Mouse (Mus musculus) mouse trophoblast stem cell (cell line): Measurements from ENCODE around the gene Cd3d.

ENCODE experiments used
- in situ Hi-C, 2 experiments: fragments of 300-500 bp; cut with MseI, MboI; formaldehyde crosslinking; loops; 2 replicates in 1 of 2; 3 replicates in 1 of 2; pipeline ENCODE4 v1.15.1; 2025

Cd3d gene

GRCm38 (mm10) chr9:44993268-44993667 is 11.7 kb downstream of the Cd3d start:
- in situ Hi-C loops: no loop called here

GRCm38 (mm10) chr9:44994962-44995361 is 13.4 kb downstream of the Cd3d start:
- in situ Hi-C loops: no loop called here

GRCm38 (mm10) chr9:44996590-44996989 is 15.0 kb downstream of the Cd3d start:
- in situ Hi-C loops: no loop called here

GRCm38 (mm10) chr9:44998138-44998537 is 16.6 kb downstream of the Cd3d start:
- in situ Hi-C loops: no loop called here

GRCm38 (mm10) chr9:44999171-44999570 is 17.6 kb downstream of the Cd3d start:
- in situ Hi-C loops: no loop called here

GRCm38 (mm10) chr9:44999776-45000175 is 18.2 kb downstream of the Cd3d start:
- in situ Hi-C loops: no loop called here

- in situ Hi-C loops: no loop called here
Measured at GRCm38 (mm10) chr9:45000249-45000648, 18.7 kb downstream of the Cd3d start.

- in situ Hi-C loops: loop anchor here in 1 of 2 experiments (5.0 kb wide), 1 partner anchor 35 kb away; no protein-coding TSS in a partner anchor
Measured at GRCm38 (mm10) chr9:45007404-45007803, 25.8 kb downstream of the Cd3d start.

- in situ Hi-C loops: loop anchor here in 1 of 2 experiments (5.0 kb wide), 1 partner anchor 36 kb away; no protein-coding TSS in a partner anchor
Measured at GRCm38 (mm10) chr9:45008342-45008741, 26.8 kb downstream of the Cd3d start.

GRCm38 (mm10) chr9:45009180-45010078 is 27.8 kb downstream of the Cd3d start, which contains the start of gene Cd3e:
Gene Cd3e, minus strand, starts transcription at chr9:45009627.
- in situ Hi-C loops: loop anchor here in 1 of 2 experiments (5.0 kb wide), 1 partner anchor 37 kb away; no protein-coding TSS in a partner anchor

- in situ Hi-C loops: no loop called here
Measured at GRCm38 (mm10) chr9:45010461-45010860, 28.9 kb downstream of the Cd3d start.

GRCm38 (mm10) chr9:45011291-45011690 is 29.7 kb downstream of the Cd3d start:
- in situ Hi-C loops: no loop called here

GRCm38 (mm10) chr9:45014879-45015278 is 33.3 kb downstream of the Cd3d start:
- in situ Hi-C loops: no loop called here

- in situ Hi-C loops: no loop called here
Measured at GRCm38 (mm10) chr9:45015841-45016240, 34.3 kb downstream of the Cd3d start.

GRCm38 (mm10) chr9:45018031-45018430 is 36.4 kb downstream of the Cd3d start:
- in situ Hi-C loops: no loop called here

- in situ Hi-C loops: loop anchor here (5.0 to 10.0 kb wide), 2 partner anchors 95 to 112 kb away; partner anchors contain the start of genes Scn2b (in 1 of the 2) and Scn4b (in 1 of the 2)
Measured at GRCm38 (mm10) chr9:45022800-45023199, 41.2 kb downstream of the Cd3d start.

- in situ Hi-C loops: loop anchor here (5.0 to 10.0 kb wide), 2 partner anchors 94 to 111 kb away; partner anchors contain the start of genes Scn2b (in 1 of the 2) and Scn4b (in 1 of the 2)
Measured at GRCm38 (mm10) chr9:45023638-45024037, 42.1 kb downstream of the Cd3d start.

GRCm38 (mm10) chr9:45024187-45024586 is 42.6 kb downstream of the Cd3d start:
- in situ Hi-C loops: loop anchor here (5.0 to 10.0 kb wide), 2 partner anchors 93 to 111 kb away; partner anchors contain the start of genes Scn2b (in 1 of the 2) and Scn4b (in 1 of the 2)

- in situ Hi-C loops: loop anchor here in 1 of 2 experiments (10.0 kb wide), 1 partner anchor 107 kb away; the partner anchor contains the start of gene Scn4b
Measured at GRCm38 (mm10) chr9:45027376-45027775, 45.8 kb downstream of the Cd3d start.

GRCm38 (mm10) chr9:45030341-45030740 is 48.8 kb downstream of the Cd3d start:
- in situ Hi-C loops: no loop called here

GRCm38 (mm10) chr9:45032261-45032660 is 50.7 kb downstream of the Cd3d start:
- in situ Hi-C loops: no loop called here

- in situ Hi-C loops: no loop called here
Measured at GRCm38 (mm10) chr9:45034526-45034925, 52.9 kb downstream of the Cd3d start.
